Mouse (Mus musculus): ENCODE data around the gene Ccdc7a.

Ccdc7a gene

DNA sequence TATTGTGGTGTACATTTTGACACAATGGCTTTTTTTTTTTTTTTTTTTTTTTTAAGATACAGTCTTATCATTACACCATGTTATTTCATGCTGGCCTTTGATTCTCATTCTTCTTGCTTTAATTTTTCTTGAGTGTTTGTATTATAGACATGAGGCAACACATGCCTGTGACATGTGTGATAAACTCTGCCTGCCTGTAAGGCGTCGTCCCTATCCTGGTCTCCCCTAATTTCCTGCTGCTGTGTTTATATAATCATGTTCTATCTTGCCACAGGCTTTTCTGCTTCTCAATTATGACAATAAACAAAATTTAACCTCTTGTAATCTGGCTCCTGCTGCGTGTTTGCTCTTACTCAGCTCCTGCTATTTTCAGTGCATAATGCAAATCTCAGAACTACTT is 367.4 kb downstream of the Ccdc7a start:
- no peak for TF ChIP-seq GATA4 (IDR thresholded peaks at IDR 0.05; ENCODE audit: insufficient replicate concordance, low read length)

GRCm38 (mm10) chr8:128696701-128697397 is 368.5 kb downstream of the Ccdc7a start:
- TF ChIP-seq GATA4 (IDR thresholded peaks at IDR 0.05; ENCODE audit: insufficient replicate concordance, low read length) = no peak

- no peak for TF ChIP-seq GATA4 (IDR thresholded peaks at IDR 0.05; ENCODE audit: insufficient replicate concordance, low read length)
Measured at GRCm38 (mm10) chr8:128690056-128690455, 375.3 kb downstream of the Ccdc7a start.

GRCm38 (mm10) chr8:128688679-128689078 is 376.6 kb downstream of the Ccdc7a start:
- no peak for TF ChIP-seq GATA4 (IDR thresholded peaks at IDR 0.05; ENCODE audit: insufficient replicate concordance, low read length)

DNA sequence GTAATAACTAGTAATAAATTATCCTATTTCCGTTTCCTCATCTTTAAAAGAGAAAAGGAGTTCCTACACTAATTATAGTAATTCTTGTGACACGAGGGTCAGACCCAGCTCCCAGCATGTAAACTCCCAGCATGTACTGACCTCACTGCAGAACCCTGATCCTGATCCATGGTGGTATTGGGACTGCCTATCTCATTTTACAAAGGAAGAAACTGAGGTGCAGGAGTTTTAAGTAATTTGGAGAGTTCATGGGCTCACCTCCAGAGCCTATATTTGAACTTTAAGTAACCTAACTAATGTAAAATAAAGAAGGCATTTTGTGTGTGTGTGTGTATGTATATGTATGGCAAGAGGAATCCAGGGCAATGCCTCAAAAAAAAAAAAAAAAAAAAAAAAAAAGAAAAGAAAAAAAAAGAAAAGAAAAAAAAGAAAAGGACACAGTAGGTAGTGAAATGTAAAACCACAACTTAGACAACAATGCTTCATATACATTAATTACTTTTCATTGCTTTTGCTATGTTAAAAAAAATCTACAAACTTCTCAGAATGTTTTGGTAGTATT is 378.8 kb downstream of the Ccdc7a start:
- no peak for TF ChIP-seq GATA4 (IDR thresholded peaks at IDR 0.05; ENCODE audit: insufficient replicate concordance, low read length)

DNA sequence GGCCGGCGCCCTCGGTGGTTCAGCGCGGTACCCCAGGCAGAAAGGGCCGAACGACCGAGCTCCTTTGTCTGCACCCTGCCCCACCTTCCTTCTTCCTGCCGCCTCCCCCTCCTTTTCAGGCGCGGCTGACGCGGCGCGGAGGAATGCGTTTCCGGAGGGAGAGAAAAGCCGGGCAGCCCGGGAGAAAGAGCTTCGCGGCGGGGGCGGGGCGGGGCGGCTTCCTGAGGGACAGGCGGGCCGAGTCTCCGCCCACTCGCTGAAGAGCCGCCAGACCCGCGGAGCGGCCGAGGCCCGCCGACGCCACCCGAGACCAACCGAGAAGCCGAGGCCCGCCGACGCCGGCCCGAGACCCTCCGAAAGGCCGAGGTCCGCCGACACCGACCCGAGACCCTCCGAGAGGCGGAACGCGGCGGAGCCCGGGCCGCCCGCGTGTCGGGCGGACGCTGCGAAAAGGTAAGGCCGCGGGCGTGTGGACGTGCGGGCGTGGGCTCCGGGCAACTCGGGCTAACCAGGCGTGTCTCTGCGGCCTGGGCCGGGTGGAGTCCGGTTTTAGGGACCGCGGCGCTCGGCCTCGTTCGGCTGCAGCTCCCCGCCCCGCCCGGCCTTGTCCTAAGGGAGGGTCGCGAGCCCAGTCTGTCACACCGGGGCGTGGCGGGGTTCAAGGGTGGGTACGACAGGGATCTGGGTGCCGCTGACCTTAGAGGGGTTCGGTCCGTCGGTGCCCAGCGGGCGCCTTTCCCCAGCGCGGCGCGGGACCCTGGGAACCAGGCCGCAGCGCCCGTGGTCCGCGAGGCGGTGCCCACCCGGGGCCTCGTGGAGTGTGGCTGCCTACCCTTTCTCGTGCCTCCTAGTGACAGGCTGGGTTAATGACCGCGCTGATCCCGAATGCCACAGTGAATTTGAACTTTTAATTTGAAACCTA is 379.5 kb downstream of the Ccdc7a start, which contains the start of gene Itgb1:
Gene Itgb1 (plus strand): TSS at position 148 of the 922 bp plus-strand sequence.
- peak; percentile 47; the same call in 1 of the 2 replicates for TF ChIP-seq GATA4 (IDR thresholded peaks at IDR 0.05; ENCODE audit: insufficient replicate concordance, low read length)

- TF ChIP-seq GATA4 (IDR thresholded peaks at IDR 0.05; ENCODE audit: insufficient replicate concordance, low read length) = no peak
Measured at GRCm38 (mm10) chr8:128684609-128685506, 380.5 kb downstream of the Ccdc7a start.
